In genomic region chr16:47204672-47205307, GRCm38 (mm10) we compare ENCODE assay signal across 27 mouse cellular contexts.
DNase-seq lines count a peak whose midpoint lies in the region; ATAC-seq and TF ChIP-seq lines count a peak whose summit lies in the region.
"Had no signal": no experiment of that assay in that cellular context is flagged by ENCODE, and none has a peak within 500 bp of the region (broad histone marks: within the 10 kb centered on the region; RNA-seq: fewer than 3 reads in every experiment).

No protein-coding gene starts in this region.

- no peaks in the 10 kb centered on the region for H3K4me1 ChIP-seq in forebrain, embryonic 16.5 days (replicated peaks; ENCODE audit: control insufficient read depth, insufficient read depth, low read length)
- H3K4me1 ChIP-seq in forebrain, embryonic 12.5 days: no peaks in the 10 kb centered on the region
- H3K4me1 ChIP-seq in midbrain, embryonic 11.5 days (ENCODE audit: control insufficient read depth, insufficient read depth, low read length): no peaks in the 10 kb centered on the region
- no peaks in the 10 kb centered on the region for H3K4me1 ChIP-seq in midbrain, embryonic 10.5 days
- peaks cover 6% of the 10 kb centered on the region; the same call in 1 of the 2 replicates for H3K4me1 ChIP-seq in midbrain, embryonic 13.5 days (replicated peaks)
- peaks cover 4% of the 10 kb centered on the region; the same call in 1 of the 2 replicates for H3K4me1 ChIP-seq in midbrain, embryonic 15.5 days
- H3K4me1 ChIP-seq: embryonic facial prominence, embryonic 10.5 days; embryonic facial prominence, embryonic 13.5 days; heart, embryonic 12.5 days; heart, embryonic 15.5 days had no signal

- intact Hi-C loops in left cerebral cortex, adult 2 months (cut with DNase I): no loop called here

- H3K27ac ChIP-seq in forebrain, embryonic 16.5 days (ENCODE audit: low read length): no peak overlapping the region
- no peak overlapping the region for H3K27ac ChIP-seq in forebrain, embryonic 12.5 days
- H3K27ac ChIP-seq in midbrain, embryonic 11.5 days (ENCODE audit: low read depth, low read length): no peak overlapping the region
- H3K27ac ChIP-seq in midbrain, embryonic 10.5 days (replicated peaks): no peak overlapping the region
- H3K27ac ChIP-seq in midbrain, embryonic 13.5 days: no peak overlapping the region
- H3K27ac ChIP-seq in midbrain, embryonic 15.5 days: no peak overlapping the region
- no peak overlapping the region for H3K27ac ChIP-seq in left cerebral cortex, adult 2 months
- H3K27ac ChIP-seq: embryonic facial prominence, embryonic 10.5 days; embryonic facial prominence, embryonic 13.5 days; gastrocnemius, adult 2 months; heart, embryonic 15.5 days; hindbrain, embryonic 14.5 days had no signal

- DNase-seq in midbrain, embryonic 11.5 days (ENCODE audit: low spot score, missing footprints): no peak
- no peak for DNase-seq in midbrain, embryonic 10.5 days (ENCODE audit: low spot score)
- DNase-seq in spleen, postnatal 14 days (ENCODE audit: low spot score in 2 of 2): no peak
- DNase-seq in left cerebral cortex, adult 2 months (ENCODE audit: extremely low spot score in 1 of 2, low spot score in 2 of 2): no peak
- DNase-seq: adrenal gland, adult 2 months; adrenal gland, postnatal 14 days; cerebellum, adult 11-12 months; cerebellum, adult 8-10 months; cerebellum, postnatal 10 days; cerebellum, postnatal 36 days; embryo, embryonic 11 days; gastrocnemius, adult 2 months; gastrocnemius, postnatal 14 days; heart, adult 11 months; heart, postnatal 10 days; heart, postnatal 4 days had no signal

- no peak for TF ChIP-seq CTCF in left cerebral cortex, adult 2 months (IDR thresholded peaks at IDR 0.05)

- H3K4me3 ChIP-seq in forebrain, embryonic 16.5 days (replicated peaks; ENCODE audit: low read length): no peak overlapping the region
- no peak overlapping the region for H3K4me3 ChIP-seq in forebrain, embryonic 12.5 days (replicated peaks)
- H3K4me3 ChIP-seq in midbrain, embryonic 11.5 days (ENCODE audit: low read depth, low read length): no peak overlapping the region
- H3K4me3 ChIP-seq in midbrain, embryonic 10.5 days: no peak overlapping the region
- no peak overlapping the region for H3K4me3 ChIP-seq in midbrain, embryonic 13.5 days (replicated peaks)
- no peak overlapping the region for H3K4me3 ChIP-seq in midbrain, embryonic 15.5 days
- no peak overlapping the region for H3K4me3 ChIP-seq in left cerebral cortex, adult 2 months
- H3K4me3 ChIP-seq: embryonic facial prominence, embryonic 10.5 days; embryonic facial prominence, embryonic 13.5 days; erythroblast, embryonic 14.5 days; gastrocnemius, adult 2 months; heart, embryonic 12.5 days; heart, embryonic 15.5 days had no signal

- 74% methylated on average over 3 of the region's 3 CpGs for WGBS in forebrain, embryonic 16.5 days
- 87% methylated on average over 3 of the region's 3 CpGs for WGBS in forebrain, embryonic 12.5 days
- 80% methylated on average over 3 of the region's 3 CpGs for WGBS in midbrain, embryonic 11.5 days
- 90% methylated on average over 3 of the region's 3 CpGs for WGBS in midbrain, embryonic 10.5 days
- WGBS in midbrain, embryonic 13.5 days: 62% methylated on average over 3 of the region's 3 CpGs
- WGBS in midbrain, embryonic 15.5 days: 57% methylated on average over 3 of the region's 3 CpGs

- H3K4me2 ChIP-seq in forebrain, embryonic 16.5 days (ENCODE audit: low read length): no peak overlapping the region
- H3K4me2 ChIP-seq in forebrain, embryonic 12.5 days: no peak overlapping the region
- H3K4me2 ChIP-seq in midbrain, embryonic 11.5 days: no peak overlapping the region
- no peak overlapping the region for H3K4me2 ChIP-seq in midbrain, embryonic 13.5 days (replicated peaks)
- no peak overlapping the region for H3K4me2 ChIP-seq in midbrain, embryonic 15.5 days
- H3K4me2 ChIP-seq: embryonic facial prominence, embryonic 13.5 days; heart, embryonic 12.5 days; heart, embryonic 15.5 days; hindbrain, embryonic 14.5 days had no signal

- no peaks in the 10 kb centered on the region for H3K9me3 ChIP-seq in forebrain, embryonic 16.5 days (ENCODE audit: control insufficient read depth, low read length)
- H3K9me3 ChIP-seq in forebrain, embryonic 12.5 days: no peaks in the 10 kb centered on the region
- no peaks in the 10 kb centered on the region for H3K9me3 ChIP-seq in midbrain, embryonic 11.5 days (ENCODE audit: control insufficient read depth, low read length)
- H3K9me3 ChIP-seq in midbrain, embryonic 10.5 days (replicated peaks): no peaks in the 10 kb centered on the region
- H3K9me3 ChIP-seq in midbrain, embryonic 13.5 days: no peaks in the 10 kb centered on the region
- no peaks in the 10 kb centered on the region for H3K9me3 ChIP-seq in midbrain, embryonic 15.5 days
- H3K9me3 ChIP-seq: embryonic facial prominence, embryonic 10.5 days; embryonic facial prominence, embryonic 13.5 days; heart, embryonic 15.5 days had no signal

- peak; percentile 72 for ATAC-seq in forebrain, embryonic 16.5 days
- ATAC-seq in forebrain, embryonic 12.5 days (ENCODE audit: low FRiP score): no peak
- ATAC-seq in midbrain, embryonic 11.5 days (ENCODE audit: low FRiP score): peak; percentile 8; the same call in 1 of the 2 replicates
- peak; percentile 63; the same call in 1 of the 2 replicates for ATAC-seq in midbrain, embryonic 13.5 days
- peak; percentile 76 for ATAC-seq in midbrain, embryonic 15.5 days (replicated peaks)
- ATAC-seq: CD4-positive, CD25-positive, alpha-beta regulatory T cell, adult 4 months had no signal

- H3K9ac ChIP-seq in forebrain, embryonic 16.5 days (replicated peaks; ENCODE audit: low read depth, low read length): no peak overlapping the region
- no peak overlapping the region for H3K9ac ChIP-seq in forebrain, embryonic 12.5 days
- H3K9ac ChIP-seq in midbrain, embryonic 11.5 days (ENCODE audit: low read length): no peak overlapping the region
- H3K9ac ChIP-seq in midbrain, embryonic 13.5 days (replicated peaks): no peak overlapping the region
- H3K9ac ChIP-seq in midbrain, embryonic 15.5 days: no peak overlapping the region
- H3K9ac ChIP-seq: embryonic facial prominence, embryonic 13.5 days; heart, embryonic 12.5 days; heart, embryonic 15.5 days; hindbrain, embryonic 14.5 days had no signal

- no peaks in the 10 kb centered on the region for H3K27me3 ChIP-seq in forebrain, embryonic 16.5 days (replicated peaks; ENCODE audit: control insufficient read depth, insufficient read depth, low read length)
- H3K27me3 ChIP-seq in forebrain, embryonic 12.5 days: no peaks in the 10 kb centered on the region
- no peaks in the 10 kb centered on the region for H3K27me3 ChIP-seq in midbrain, embryonic 11.5 days (ENCODE audit: control insufficient read depth, insufficient read depth, low read length)
- no peaks in the 10 kb centered on the region for H3K27me3 ChIP-seq in midbrain, embryonic 10.5 days (ENCODE audit: low read depth, poor library complexity, severe bottlenecking)
- no peaks in the 10 kb centered on the region for H3K27me3 ChIP-seq in midbrain, embryonic 13.5 days
- H3K27me3 ChIP-seq in midbrain, embryonic 15.5 days (replicated peaks): no peaks in the 10 kb centered on the region
- H3K27me3 ChIP-seq: embryonic facial prominence, embryonic 13.5 days; heart, embryonic 12.5 days; heart, embryonic 15.5 days had no signal

- H3K36me3 ChIP-seq in forebrain, embryonic 16.5 days (ENCODE audit: control insufficient read depth, insufficient read depth): no peaks in the 10 kb centered on the region
- H3K36me3 ChIP-seq in forebrain, embryonic 12.5 days (replicated peaks): no peaks in the 10 kb centered on the region
- no peaks in the 10 kb centered on the region for H3K36me3 ChIP-seq in midbrain, embryonic 11.5 days (ENCODE audit: control insufficient read depth, insufficient read depth, low read length)
- no peaks in the 10 kb centered on the region for H3K36me3 ChIP-seq in midbrain, embryonic 10.5 days
- no peaks in the 10 kb centered on the region for H3K36me3 ChIP-seq in midbrain, embryonic 13.5 days
- H3K36me3 ChIP-seq in midbrain, embryonic 15.5 days (replicated peaks): no peaks in the 10 kb centered on the region
- H3K36me3 ChIP-seq: embryonic facial prominence, embryonic 10.5 days; embryonic facial prominence, embryonic 13.5 days; heart, embryonic 12.5 days; heart, embryonic 15.5 days had no signal
